Mouse (Mus musculus): ENCODE data around the gene Gm10226. TPM values are rescaled to one million over a fixed set of nuclear protein-coding genes. Genes with fewer than 3 reads are reported as not detected.
"Not testable (repeated sequence)": the region's sequence is repeated elsewhere in the genome, so short reads cannot be mapped to it uniquely, and the experiment has no call there.

Gene Gm10226
- polyA plus RNA-seq (2015; fragmentation: Nextera tagmentation; extraction: Ambion mirVana): 6.3 and 8.4 TPM in 2 replicates

GRCm38 (mm10) chr17:21691560-21691959 lies at the start of gene Gm10226:
Gm10226 (plus strand) TSS chr17:21691860.
- H3K4me2 ChIP-seq (replicated peaks): no peak within 1 kb of the TSS
- H3K9me3 ChIP-seq: no peaks in the 10 kb centered on the region
- no peaks in the 10 kb centered on the region for H3K4me1 ChIP-seq (replicated peaks)
- H3K27me3 ChIP-seq (replicated peaks): no peaks in the 10 kb centered on the region
- no peaks in the 10 kb centered on the region for H3K36me3 ChIP-seq
- no peak within 1 kb of the TSS for H3K9ac ChIP-seq
- no peak within 1 kb of the TSS for H3K27ac ChIP-seq
- no peak within 1 kb of the TSS for H3K4me3 ChIP-seq (replicated peaks)
- 88% methylated on average over 3 of the region's 3 CpGs for WGBS
- no peak for ATAC-seq

GRCm38 (mm10) chr17:21648791-21649190 lies 42.9 kb upstream of the Gm10226 start:
- Histone ChIP-seq H3K27ac (no peak overlapping the region), H3K9me3 (no peaks in the 10 kb centered on the region), H3K9ac (no peak overlapping the region), H3K36me3 (no peaks in the 10 kb centered on the region), H3K4me3 (replicated peaks) (no peak overlapping the region), H3K4me2 (replicated peaks) (no peak overlapping the region), H3K27me3 (replicated peaks) (no peaks in the 10 kb centered on the region), H3K4me1 (replicated peaks) (no peaks in the 10 kb centered on the region)
- 47% methylated on average over 3 of the region's 3 CpGs for WGBS
- ATAC-seq: no peak

GRCm38 (mm10) chr17:21649936-21650335 lies 41.7 kb upstream of the Gm10226 start:
- H3K27ac ChIP-seq: peak overlapping the region; percentile 61
- H3K27me3 ChIP-seq (replicated peaks): no peaks in the 10 kb centered on the region
- peak overlapping the region; percentile 47 for H3K4me3 ChIP-seq (replicated peaks)
- H3K4me2 ChIP-seq (replicated peaks): peak overlapping the region; percentile 56
- 24% methylated on average over 2 of the region's 2 CpGs for WGBS
- ATAC-seq: peak; percentile 68
- H3K9ac ChIP-seq: 0 out of 2 replicates have a peak overlapping the region, but pooled peaks have one; percentile 23
- H3K36me3 ChIP-seq: no peaks in the 10 kb centered on the region
- no peaks in the 10 kb centered on the region for H3K4me1 ChIP-seq (replicated peaks)
- no peaks in the 10 kb centered on the region for H3K9me3 ChIP-seq

- peak within 1 kb of the TSS; percentile 56 for H3K4me2 ChIP-seq (replicated peaks)
- not testable (repeated sequence) for H3K27me3 ChIP-seq (replicated peaks); H3K36me3 ChIP-seq; H3K4me1 ChIP-seq (replicated peaks); H3K9me3 ChIP-seq
- peak; percentile 100 for ATAC-seq
- peak within 1 kb of the TSS; percentile 47 for H3K4me3 ChIP-seq (replicated peaks)
- peak within 1 kb of the TSS; percentile 45 for H3K9ac ChIP-seq
- under 1% methylated on average over 17 of the region's 17 CpGs for WGBS
- peak within 1 kb of the TSS; percentile 61 for H3K27ac ChIP-seq
These were observed 41.2 kb upstream of the Gm10226 start, which contains the start of gene Zfp983 for GRCm38 (mm10) chr17:21650364-21650907. Zfp983 (plus strand) TSS chr17:21650624.

GRCm38 (mm10) chr17:21678826-21679225 lies 12.8 kb upstream of the Gm10226 start:
- not testable (repeated sequence) for H3K4me3 ChIP-seq (replicated peaks); H3K27me3 ChIP-seq (replicated peaks); H3K27ac ChIP-seq; H3K9ac ChIP-seq; H3K36me3 ChIP-seq; H3K9me3 ChIP-seq; H3K4me2 ChIP-seq (replicated peaks); ATAC-seq; H3K4me1 ChIP-seq (replicated peaks)
- 19% methylated on average over 1 of the region's 1 CpGs for WGBS

DNA sequence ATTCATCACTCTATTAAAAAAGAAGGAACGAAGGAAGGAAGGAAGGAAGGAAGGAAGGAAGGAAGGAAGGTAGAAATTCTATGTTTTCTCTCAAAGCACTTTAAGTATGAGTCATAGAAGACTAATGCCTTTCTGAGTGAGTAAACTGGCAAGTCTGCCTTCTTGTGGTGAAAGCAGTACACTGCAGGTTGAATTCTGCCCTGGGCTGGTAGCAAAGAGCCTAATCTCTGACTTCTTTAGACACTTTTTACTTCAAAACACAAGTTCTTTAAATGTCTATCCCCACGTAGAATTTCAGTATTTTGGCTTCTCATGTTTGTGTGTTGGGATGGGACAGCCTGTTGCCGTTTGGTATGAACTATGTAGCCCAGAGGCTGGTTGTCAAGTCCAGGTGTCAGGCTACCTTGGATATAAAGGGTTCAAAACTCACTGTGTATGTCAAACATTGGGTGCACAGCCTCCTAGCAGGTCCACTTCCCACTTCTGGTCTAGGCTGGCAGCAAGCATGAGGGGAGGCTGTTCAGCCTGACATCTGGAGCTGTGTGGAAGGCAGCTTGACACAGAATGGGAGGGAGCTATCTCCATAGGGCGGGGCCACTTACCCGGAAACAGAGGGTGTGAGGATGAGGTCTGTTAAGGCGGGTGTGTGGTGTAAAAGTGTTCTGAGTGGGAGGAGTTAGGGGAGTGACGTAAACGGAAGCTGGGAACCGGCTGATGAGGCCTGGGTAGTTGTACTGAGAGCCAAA lies 12.2 kb upstream of the Gm10226 start:
- 4% methylated on average over 9 of the region's 9 CpGs for WGBS
- peak overlapping the region; percentile 78 for H3K27ac ChIP-seq
- peak; percentile 100 for ATAC-seq
- peak overlapping the region; percentile 61 for H3K4me2 ChIP-seq (replicated peaks)
- H3K4me3 ChIP-seq (replicated peaks): peak overlapping the region; percentile 48
- no peaks in the 10 kb centered on the region for H3K9me3 ChIP-seq
- peak overlapping the region; percentile 32 for H3K9ac ChIP-seq
- no peaks in the 10 kb centered on the region for H3K4me1 ChIP-seq (replicated peaks)
- no peaks in the 10 kb centered on the region for H3K36me3 ChIP-seq
- no peaks in the 10 kb centered on the region for H3K27me3 ChIP-seq (replicated peaks)

DNA sequence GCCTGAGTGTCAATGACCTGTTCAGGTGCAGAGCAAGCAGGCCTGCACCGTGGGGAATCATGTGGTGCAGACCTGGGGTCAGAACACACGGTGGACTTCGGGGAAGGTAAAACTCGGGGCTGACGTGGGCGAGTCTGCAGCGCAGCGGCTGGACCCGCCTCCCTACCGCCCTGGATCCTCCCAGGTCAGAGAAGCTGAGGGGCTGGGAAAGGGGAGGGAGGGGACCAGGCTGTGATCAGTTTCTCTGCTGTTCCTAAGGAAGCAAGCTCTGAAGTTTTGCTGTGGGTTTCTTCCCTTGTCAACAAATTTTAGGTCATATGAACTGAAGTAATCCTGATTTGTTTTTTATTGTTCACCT lies 11.7 kb upstream of the Gm10226 start:
- not testable (repeated sequence) for H3K4me1 ChIP-seq (replicated peaks); H3K27me3 ChIP-seq (replicated peaks); H3K36me3 ChIP-seq; H3K9me3 ChIP-seq
- peak overlapping the region; percentile 48 for H3K4me3 ChIP-seq (replicated peaks)
- H3K27ac ChIP-seq: peak overlapping the region; percentile 78; the same call in 1 of the 2 replicates
- under 1% methylated on average over 10 of the region's 10 CpGs for WGBS
- H3K4me2 ChIP-seq (replicated peaks): peak overlapping the region; percentile 61
- H3K9ac ChIP-seq: peak overlapping the region; percentile 32; the same call in 1 of the 2 replicates
- ATAC-seq: peak; percentile 93

- no peaks in the 10 kb centered on the region for H3K4me1 ChIP-seq (replicated peaks)
- ATAC-seq: no peak
- no peak overlapping the region for H3K27ac ChIP-seq
- no peak overlapping the region for H3K4me2 ChIP-seq (replicated peaks)
- no peak overlapping the region for H3K4me3 ChIP-seq (replicated peaks)
- H3K27me3 ChIP-seq (replicated peaks): no peaks in the 10 kb centered on the region
- no peak overlapping the region for H3K9ac ChIP-seq
- no peaks in the 10 kb centered on the region for H3K9me3 ChIP-seq
- H3K36me3 ChIP-seq: no peaks in the 10 kb centered on the region
- 72% methylated on average over 3 of the region's 3 CpGs for whole genome bisulfite sequencing
These were observed 1.7 kb downstream of the Gm10226 start for GRCm38 (mm10) chr17:21693342-21693741.

GRCm38 (mm10) chr17:21696073-21696472 lies 4.4 kb downstream of the Gm10226 start:
- ATAC-seq: no peak
- no peak overlapping the region for H3K9ac ChIP-seq
- H3K36me3 ChIP-seq: no peaks in the 10 kb centered on the region
- H3K27me3 ChIP-seq (replicated peaks): no peaks in the 10 kb centered on the region
- no peak overlapping the region for H3K4me3 ChIP-seq (replicated peaks)
- no peaks in the 10 kb centered on the region for H3K4me1 ChIP-seq (replicated peaks)
- no peaks in the 10 kb centered on the region for H3K9me3 ChIP-seq
- H3K27ac ChIP-seq: no peak overlapping the region
- H3K4me2 ChIP-seq (replicated peaks): no peak overlapping the region

- no peak for ATAC-seq
- Histone ChIP-seq H3K9me3 (no peaks in the 10 kb centered on the region), H3K27me3 (replicated peaks) (no peaks in the 10 kb centered on the region), H3K4me3 (replicated peaks) (no peak overlapping the region), H3K4me1 (replicated peaks) (no peaks in the 10 kb centered on the region), H3K9ac (no peak overlapping the region), H3K27ac (no peak overlapping the region), H3K4me2 (replicated peaks) (no peak overlapping the region), H3K36me3 (no peaks in the 10 kb centered on the region)
- WGBS: 39% methylated on average over 5 of the region's 5 CpGs
These were observed 10.9 kb downstream of the Gm10226 start for GRCm38 (mm10) chr17:21702281-21703240.

DNA sequence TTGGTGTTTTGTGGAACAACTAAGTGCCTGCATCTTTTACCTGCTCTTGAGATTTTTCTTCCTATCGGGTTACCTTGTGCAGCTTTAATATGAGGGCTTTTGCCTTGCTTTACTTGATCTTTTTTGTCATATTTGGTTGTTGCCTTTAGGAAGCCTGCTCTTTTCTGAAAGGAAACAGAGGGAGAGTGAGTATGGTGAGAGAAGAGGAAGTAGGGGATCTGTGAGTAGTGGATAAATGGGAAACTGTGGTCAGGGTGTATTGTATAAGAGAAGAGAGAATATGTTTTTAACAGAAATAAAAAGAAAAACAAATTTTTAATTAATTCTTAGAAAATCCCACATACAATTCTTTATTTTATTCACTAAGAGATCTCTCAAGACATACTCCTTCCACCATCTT lies 11.8 kb downstream of the Gm10226 start:
- H3K36me3 ChIP-seq: no peaks in the 10 kb centered on the region
- no peaks in the 10 kb centered on the region for H3K9me3 ChIP-seq
- H3K4me1 ChIP-seq (replicated peaks): no peaks in the 10 kb centered on the region
- WGBS: 78% methylated on average over 1 of the region's 1 CpGs
- H3K9ac ChIP-seq: no peak overlapping the region
- no peak overlapping the region for H3K4me2 ChIP-seq (replicated peaks)
- H3K27me3 ChIP-seq (replicated peaks): no peaks in the 10 kb centered on the region
- no peak overlapping the region for H3K27ac ChIP-seq
- H3K4me3 ChIP-seq (replicated peaks): no peak overlapping the region
- no peak for ATAC-seq

- Histone ChIP-seq H3K9ac (peak within 1 kb of the TSS; percentile 53), H3K4me2 (replicated peaks) (peak within 1 kb of the TSS; percentile 66), H3K4me3 (replicated peaks) (peak within 1 kb of the TSS; percentile 48), H3K4me1 (replicated peaks) (no peaks in the 10 kb centered on the region; the same call in 1 of the 2 replicates), H3K9me3 (no peaks in the 10 kb centered on the region), H3K27me3 (replicated peaks) (no peaks in the 10 kb centered on the region), H3K27ac (peak within 1 kb of the TSS; percentile 86), H3K36me3 (no peaks in the 10 kb centered on the region)
- WGBS: 4% methylated on average over 26 of the region's 26 CpGs
- peak; percentile 99 for ATAC-seq
These were observed 15.8 kb downstream of the Gm10226 start, which contains the start of gene Zfp760 for GRCm38 (mm10) chr17:21707343-21707996. Zfp760 (plus strand) TSS chr17:21707741.

Measured in intestine, embryonic 15.5 days (tissue).